Mouse (Mus musculus) thymus, postnatal 0 days (tissue): ENCODE data around the gene Gm10300. TPM values are rescaled to one million over a fixed set of nuclear protein-coding genes. Genes with fewer than 3 reads are reported as not detected.
A peak's percentile ranks its signal among the peaks of the same experiment; 100 is the strongest.

ENCODE experiments used
- DNase-seq: peaks from one replicate; pipeline ENCODE4 v3.0.0-alpha.2; 2015; ENCODE audit warnings: low spot score
- polyA plus RNA-seq: library from polyadenylated mRNA; unstranded; fragments of >200 nt; fragmentation: Nextera tagmentation; extraction: Ambion mirVana; gene quantifications from 2 replicates; pipeline ENCODE4 v1.2.1, GENCODE M21; 2015

Gene Gm10300
- polyA plus RNA-seq, 1 experiment from 2014 or later = 0.08 TPM

GRCm38 (mm10) chr4:132078296-132078714 lies 3.8 kb downstream of the Gm10300 start:
- DNase-seq = no peak

GRCm38 (mm10) chr4:132079555-132080275 lies 5.2 kb downstream of the Gm10300 start:
- DNase-seq = peak; percentile 69

DNA sequence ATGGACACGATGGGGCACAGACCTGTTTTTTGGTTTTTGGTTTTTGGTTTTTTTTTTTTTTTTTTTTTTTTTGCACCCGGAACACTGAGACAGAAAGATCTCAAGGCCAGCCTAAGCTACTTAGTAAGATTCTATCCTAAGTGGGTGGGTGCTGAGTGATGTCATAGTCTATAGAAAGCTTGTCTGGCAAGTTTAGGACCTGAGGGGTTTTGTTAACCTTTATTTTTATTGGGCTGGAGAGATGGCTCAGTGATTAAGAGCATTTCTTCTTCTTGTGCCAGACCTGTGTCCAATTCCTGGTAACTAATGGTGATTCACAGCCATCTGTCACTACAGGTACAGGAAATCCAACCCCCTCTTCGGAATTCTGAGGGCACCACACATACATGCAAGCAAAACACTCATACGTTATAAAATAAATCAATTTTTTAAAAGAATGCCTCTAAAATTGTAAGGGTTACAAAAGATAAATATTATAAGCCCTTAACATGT lies 6.0 kb downstream of the Gm10300 start:
- no peak for DNase-seq

DNA sequence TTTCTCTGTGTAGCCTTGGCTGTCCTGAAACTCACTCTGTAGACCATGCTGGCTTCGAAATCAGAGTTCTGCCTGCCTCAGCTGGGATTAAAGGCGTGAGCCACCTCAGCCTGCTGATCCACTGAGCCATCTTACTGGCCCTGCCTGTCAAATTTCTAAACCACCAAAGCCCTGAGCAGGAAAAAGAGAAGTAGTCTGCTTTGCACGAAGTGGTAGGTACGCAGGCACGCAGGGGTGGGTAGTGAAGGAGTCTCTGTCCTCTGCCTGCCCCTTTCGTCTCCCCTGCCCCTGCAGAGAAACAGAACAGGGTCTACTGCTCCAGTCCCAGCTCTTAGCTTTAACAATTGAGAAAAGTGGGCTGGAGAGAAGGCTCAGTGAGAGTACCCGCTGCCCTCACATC lies 10.6 kb downstream of the Gm10300 start:
- DNase-seq = no peak

- peak; percentile 77 for DNase-seq
Measured at GRCm38 (mm10) chr4:132088921-132089320, 14.4 kb downstream of the Gm10300 start.

DNA sequence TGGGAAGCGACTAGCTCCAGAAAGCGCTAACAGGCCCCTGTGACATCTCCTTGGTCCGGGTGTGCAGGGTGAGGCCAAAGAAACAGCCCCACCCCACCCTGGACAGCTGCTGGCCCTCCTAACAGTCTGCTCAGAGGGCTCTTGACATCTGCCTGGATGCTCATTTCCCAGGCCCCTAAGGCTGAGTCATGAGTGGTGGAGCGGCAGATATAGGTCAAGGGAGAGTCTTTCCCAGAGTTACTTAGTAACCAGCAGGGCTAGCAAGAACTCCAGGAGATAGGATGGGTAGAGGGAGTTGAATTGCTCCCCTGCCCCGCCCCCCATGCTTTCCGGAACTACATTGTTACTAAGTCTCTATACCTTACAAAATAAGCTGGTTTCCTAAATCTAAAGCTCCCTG lies 18.6 kb downstream of the Gm10300 start:
- DNase-seq = no peak

DNA sequence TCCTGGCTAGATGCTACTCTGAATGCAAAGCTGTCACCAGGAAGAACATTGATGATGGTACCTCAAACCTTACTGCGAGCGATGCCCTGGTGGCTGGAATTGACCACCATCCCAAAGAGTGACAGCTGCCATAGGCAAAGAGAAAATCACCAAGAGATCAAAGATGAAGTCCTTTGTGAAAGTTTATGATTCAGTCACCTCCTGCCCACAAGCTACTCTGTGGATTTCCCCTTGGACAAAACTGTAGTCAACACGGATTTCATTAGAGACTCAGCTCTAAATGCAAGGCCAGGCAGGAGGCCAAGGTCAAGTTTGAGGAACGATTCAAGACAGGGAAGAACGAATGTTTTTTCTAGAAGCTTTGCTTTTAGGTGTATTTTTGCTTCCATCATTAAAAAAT lies 19.4 kb downstream of the Gm10300 start:
- no peak for DNase-seq

DNA sequence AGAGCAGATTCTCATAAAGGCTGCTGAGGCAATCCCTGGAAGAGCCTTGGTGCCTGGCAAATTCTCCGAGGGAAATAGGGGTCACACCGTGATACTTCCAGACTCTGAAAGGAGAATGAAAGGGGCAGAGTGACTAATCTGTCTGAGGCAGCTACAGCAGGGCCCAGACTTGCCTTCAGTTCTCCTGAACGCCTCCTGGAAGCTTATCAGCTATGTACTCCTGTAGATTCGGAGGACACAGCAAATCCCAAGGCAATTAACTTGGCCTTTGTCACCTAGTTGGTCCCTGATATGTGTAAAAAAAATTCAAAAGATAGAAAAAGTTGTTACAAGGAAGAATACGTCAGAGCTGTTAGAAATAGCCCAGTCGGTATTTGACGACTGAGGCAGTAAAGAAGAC lies 20.5 kb downstream of the Gm10300 start:
- DNase-seq = no peak

DNA sequence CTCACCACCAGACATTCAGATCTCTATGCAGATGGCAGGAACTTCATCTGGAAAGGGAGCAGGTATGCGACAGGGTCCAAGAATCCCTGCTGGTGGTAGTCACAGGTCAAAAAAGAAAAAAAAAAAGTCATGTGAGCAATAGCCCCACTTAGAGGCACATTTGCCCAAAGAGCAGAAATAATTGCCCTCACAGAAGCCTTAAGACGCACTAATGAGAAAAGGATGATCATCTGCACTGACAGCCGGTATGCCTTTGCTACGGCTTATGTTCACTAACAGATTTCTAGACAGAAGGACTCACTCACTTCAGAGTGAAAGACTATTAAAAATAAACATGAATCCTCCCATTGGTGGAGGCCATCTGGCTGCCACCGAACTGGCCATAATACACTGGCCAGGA lies 25.1 kb downstream of the Gm10300 start:
- no peak for DNase-seq

DNA sequence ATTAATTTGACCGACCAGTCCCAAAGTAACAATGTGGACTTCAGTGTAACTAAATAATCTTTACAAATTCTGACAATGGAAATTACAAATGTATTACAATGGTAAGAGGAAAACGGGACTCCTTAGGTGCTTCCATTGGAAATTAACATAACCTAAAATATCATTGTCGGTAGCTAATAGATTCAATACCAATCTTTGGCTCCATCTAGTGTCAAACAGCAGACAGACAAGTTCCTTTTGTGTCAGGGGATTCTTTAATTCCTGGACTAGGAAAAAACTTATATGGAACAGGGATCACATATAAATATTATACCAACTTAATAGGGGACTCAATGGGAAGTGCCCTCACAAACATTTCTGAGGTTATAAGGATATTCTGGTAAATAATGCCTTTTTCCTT lies 26.7 kb downstream of the Gm10300 start:
- DNase-seq = no peak

DNA sequence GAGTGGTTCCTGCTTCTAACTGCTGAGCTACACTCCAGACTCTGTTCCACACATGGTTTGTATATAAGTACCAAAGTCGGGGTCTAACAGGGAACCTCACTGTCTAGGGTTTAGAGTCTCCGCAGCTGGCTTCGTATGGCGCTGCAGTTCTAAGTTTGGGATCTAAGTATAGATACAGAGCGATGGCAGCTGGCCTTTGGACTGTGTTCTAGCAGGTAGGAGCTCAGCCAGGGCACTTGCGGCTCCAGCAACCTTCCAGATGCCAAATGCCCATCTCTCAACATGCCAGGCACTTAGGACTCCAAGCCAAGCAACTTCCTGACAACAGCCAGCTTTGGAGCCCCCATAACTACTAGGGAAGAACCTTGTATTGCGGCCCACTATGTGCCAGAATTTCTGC lies 33.7 kb downstream of the Gm10300 start:
- DNase-seq = no peak

DNA sequence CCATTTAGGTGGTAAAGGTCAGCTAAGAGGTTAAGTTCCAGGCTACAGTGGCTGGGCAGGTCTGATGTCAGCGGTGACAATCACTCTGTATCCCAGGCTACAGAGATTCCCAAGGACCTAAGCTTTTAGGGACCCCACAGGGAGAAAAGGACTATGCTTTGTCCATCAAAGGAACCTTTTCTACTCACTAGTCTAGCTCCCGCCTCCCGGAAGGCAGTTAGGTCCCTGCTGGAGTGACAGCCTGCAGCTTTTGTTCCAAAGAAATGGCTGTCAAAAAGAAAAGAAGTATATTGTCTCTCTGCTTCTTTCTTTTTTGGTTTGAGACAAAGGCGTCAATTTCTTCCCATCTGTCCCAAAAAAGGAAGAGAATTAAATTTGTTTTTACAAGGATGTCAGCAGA lies 36.7 kb downstream of the Gm10300 start:
- DNase-seq = no peak

DNA sequence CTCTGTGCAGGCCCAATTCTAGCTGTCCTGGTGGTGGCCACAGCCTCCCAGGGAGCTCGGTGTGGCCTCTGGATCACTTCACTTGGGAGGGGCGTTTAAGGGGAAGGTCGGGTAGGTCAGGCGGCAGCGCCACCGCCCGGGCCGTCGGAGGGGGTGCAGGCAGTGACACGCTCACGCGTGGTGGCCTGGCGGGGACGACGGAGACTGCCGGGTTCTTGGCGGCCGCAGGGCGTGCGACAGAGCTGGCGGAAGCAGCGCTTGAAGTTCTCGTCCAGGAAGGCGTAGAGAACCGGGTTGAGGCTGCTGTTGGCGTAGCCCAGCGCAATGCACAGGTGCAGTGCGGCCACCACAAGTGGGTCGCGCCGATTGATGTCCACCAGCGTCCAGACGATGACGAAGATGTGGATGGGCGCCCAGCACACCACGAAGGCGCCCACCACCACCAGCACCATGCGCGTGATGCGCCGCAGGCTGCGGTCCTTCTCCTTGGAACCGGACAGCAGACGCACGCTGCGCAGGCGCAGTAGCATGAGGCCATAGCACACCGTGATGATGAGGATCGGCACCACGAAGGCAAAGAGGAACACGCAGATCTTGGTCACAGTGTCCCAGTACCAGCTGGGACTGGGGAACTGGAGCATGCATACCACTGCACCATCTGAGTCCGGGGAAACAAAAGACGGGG lies 39.1 kb downstream of the Gm10300 start:
- DNase-seq = no peak

GRCm38 (mm10) chr4:132116315-132116714 lies 41.8 kb downstream of the Gm10300 start:
- no peak for DNase-seq

GRCm38 (mm10) chr4:132119566-132119965 lies 45.1 kb downstream of the Gm10300 start:
- no peak for DNase-seq

- no peak for DNase-seq
Measured at GRCm38 (mm10) chr4:132121674-132122073, 47.2 kb downstream of the Gm10300 start.

- DNase-seq = no peak
Measured at GRCm38 (mm10) chr4:132123166-132123565, 48.7 kb downstream of the Gm10300 start.

Other genes with a start within 250 kb of the Gm10300 start
- 0.27 and 0.74 TPM in 2 replicates for gene Ptpru, start 236.4 kb upstream of the Gm10300 start, polyA plus RNA-seq
- 36.9 and 40.5 TPM in 2 replicates for gene Mecr, start 231.2 kb upstream of the Gm10300 start, polyA plus RNA-seq
- 119 and 123 TPM in 2 replicates for gene Srsf4, start 201.1 kb upstream of the Gm10300 start, polyA plus RNA-seq
- gene Tmem200b, start 152.9 kb upstream of the Gm10300 start, polyA plus RNA-seq = 0.30 and 0.35 TPM in 2 replicates
- 47.5 and 52.0 TPM in 2 replicates for gene Epb41, start 624 bp downstream of the Gm10300 start, polyA plus RNA-seq
- 0.08 and 0.22 TPM in 2 replicates for gene Oprd1, start 69.8 kb downstream of the Gm10300 start, polyA plus RNA-seq
- 126 TPM in 2 replicates for gene Ythdf2, start 137.6 kb downstream of the Gm10300 start, polyA plus RNA-seq
- 32.8 and 43.6 TPM in 2 replicates for gene Gmeb1, start 186.9 kb downstream of the Gm10300 start, polyA plus RNA-seq
- gene Taf12, start 199.7 kb downstream of the Gm10300 start, polyA plus RNA-seq = 83.0 and 92.5 TPM in 2 replicates
- gene Rab42, start 228.7 kb downstream of the Gm10300 start, polyA plus RNA-seq = 10.8 and 11.9 TPM in 2 replicates